Mouse (Mus musculus): ENCODE results near the gene Syce2. TPM values are rescaled to one million over a fixed set of nuclear protein-coding genes. Genes with fewer than 3 reads are reported as not detected.

Syce2 gene
- total RNA-seq, 1 experiment from 2014 or later, result 2.9 TPM

DNA sequence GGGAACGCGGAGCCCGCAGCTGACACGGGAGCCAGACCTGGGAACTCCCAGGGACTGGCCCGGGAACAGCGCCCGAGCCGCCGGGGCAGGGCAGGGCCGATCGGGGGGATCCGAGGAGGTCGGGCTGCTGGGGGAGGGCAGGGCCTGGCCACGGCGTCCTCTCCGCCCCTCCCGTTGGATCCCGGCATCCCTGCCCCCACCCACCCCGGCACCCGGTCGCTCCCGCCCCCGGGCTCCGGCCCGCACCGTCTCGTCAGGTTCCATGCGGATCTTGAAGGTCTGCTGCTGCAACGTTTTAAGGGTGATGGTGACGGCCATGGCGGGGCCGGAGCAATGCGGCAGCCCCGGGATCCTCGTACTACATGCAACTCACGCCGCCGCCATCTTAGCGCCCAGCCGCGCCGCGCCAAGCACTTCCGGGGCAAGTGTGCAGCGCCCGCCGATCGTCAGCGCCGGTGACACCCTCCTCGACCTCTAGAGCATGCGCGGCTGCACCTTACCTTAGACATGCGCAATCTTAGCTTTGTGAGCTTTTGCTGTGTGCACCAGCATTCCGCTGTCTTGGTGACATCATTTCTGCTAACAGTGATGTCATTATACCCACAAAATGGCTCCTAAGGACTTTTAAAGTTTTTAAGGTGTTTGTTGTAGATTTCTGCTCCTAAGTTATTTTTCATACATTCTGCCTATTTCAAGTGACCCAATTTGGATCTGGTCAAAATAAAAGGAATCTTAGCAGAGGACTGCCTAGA lies 31.5 kb upstream of the Syce2 start, which contains the start of gene Rad23a:
Gene Rad23a (minus strand): TSS at position 418 of the 752 bp plus-strand sequence.
- ATAC-seq (replicated peaks; ENCODE audit: insufficient number of reproducible peaks, low FRiP score, low TSS enrichment, poor library complexity, severe bottlenecking), result peak; percentile 92

DNA sequence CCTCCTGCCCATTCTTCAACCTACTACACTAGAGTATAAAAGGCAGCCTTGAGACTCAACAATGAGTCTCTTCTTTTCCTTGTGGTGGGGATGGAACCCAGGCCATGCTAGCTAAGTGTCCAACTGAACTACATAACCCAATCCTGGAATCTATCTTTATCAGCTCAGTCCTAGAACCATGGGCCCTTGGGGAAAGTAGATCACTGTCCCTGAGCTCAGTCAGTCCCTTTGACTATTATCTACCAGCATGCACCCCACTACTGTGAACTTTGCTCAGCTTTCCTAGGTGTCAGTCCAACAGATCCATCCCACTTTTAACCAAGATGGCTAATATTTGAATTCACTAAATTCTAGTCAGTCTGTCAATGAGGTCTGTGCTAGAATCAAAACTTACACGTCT lies 30.4 kb upstream of the Syce2 start:
- ATAC-seq (replicated peaks; ENCODE audit: insufficient number of reproducible peaks, low FRiP score, low TSS enrichment, poor library complexity, severe bottlenecking), result no peak

DNA sequence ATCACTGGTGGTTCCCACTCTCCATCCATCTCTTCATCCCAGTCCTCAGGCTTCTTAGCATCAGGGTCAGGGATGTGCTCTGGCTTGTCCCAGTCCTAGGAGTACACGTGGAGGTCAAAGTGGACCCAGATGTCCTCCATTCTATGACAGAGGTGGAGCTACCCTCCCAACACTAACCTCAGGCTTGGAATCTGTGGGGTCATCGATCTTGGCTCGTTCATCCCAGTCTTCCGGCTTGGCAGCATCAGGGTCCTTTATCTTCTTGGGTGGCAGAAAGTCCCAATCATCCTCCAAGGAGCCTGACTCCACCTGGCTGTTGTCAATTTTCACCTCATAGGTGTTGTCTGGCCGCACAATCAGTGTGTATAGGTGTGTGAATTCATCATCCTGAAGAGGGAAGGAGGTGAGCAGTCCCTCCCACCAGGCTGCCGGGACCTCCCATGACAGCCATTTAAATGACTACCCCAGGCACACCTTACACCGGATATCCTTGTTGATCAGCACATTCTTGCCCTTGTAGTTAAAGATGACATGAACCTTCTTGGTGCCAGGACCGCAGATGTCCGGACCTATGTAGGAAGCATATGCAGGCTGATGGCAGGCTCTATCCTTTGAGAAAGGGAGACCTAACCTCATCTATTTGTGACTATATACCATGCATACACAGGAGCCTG lies 27.4 kb upstream of the Syce2 start:
- no peak for ATAC-seq (replicated peaks; ENCODE audit: insufficient number of reproducible peaks, low FRiP score, low TSS enrichment, poor library complexity, severe bottlenecking)

DNA sequence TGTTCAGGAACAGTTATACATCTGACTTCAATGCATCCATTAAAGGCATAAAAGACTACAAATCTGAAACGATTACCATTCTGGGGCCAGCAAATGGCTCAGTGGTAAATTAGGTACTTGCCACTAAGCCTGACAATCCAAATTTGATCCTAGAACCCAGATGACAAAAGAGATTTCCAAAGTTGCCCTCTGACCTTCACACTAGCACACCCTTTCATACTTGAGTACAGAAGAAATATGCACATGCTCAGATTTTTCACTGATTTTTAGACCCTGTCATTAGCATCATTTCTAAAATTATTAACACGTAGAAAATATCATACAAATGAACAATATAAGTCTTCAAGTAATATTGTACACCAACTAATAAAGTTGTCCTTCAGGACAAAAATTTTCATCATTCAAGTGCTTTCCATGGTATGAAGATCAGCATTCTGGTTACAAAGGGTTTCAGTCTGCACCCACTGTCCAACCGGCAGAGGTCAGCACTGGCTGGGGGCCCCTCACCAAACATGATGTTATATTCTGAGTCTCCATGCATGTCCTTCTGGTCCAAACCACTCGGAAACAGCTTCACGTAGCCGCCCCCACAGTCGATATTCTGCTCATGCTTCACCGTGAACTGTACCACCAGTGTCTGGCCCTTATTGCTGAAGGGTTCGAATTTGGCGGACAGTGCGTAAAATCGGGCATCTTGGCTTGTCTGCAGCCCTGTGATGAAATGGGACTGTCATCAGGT lies 26.4 kb upstream of the Syce2 start:
- no peak for ATAC-seq (replicated peaks; ENCODE audit: insufficient number of reproducible peaks, low FRiP score, low TSS enrichment, poor library complexity, severe bottlenecking)

DNA sequence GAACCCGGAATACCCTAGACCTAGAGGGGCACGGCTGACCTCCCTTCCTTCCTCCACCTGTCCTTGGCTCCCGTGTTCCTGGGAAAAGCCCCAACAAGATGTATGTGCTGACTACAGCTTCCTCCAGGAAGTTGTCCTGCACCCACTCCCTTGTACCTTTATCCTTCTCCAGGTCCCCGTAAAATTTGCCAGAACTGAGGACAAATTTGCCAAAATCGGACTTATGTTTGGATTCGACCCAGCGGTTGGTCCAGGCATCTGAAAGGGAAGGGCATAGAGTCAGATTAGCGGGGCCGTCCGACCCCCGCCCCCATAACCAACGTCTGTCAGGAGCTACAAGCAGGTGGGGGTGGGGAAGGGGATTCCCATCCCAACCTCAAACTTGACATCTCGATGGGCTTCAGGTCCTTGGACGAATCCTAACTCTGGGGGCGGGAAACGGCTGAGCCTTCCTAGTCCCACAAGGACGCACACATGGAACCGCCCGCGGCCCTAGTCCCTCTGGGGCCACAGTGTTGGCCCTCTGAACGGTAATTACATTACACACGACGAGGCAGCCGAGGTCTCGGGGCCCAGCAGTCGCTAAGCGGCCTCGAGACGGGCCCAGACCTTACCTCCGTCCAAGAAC lies 25.7 kb upstream of the Syce2 start:
- no peak for ATAC-seq (replicated peaks; ENCODE audit: insufficient number of reproducible peaks, low FRiP score, low TSS enrichment, poor library complexity, severe bottlenecking)

DNA sequence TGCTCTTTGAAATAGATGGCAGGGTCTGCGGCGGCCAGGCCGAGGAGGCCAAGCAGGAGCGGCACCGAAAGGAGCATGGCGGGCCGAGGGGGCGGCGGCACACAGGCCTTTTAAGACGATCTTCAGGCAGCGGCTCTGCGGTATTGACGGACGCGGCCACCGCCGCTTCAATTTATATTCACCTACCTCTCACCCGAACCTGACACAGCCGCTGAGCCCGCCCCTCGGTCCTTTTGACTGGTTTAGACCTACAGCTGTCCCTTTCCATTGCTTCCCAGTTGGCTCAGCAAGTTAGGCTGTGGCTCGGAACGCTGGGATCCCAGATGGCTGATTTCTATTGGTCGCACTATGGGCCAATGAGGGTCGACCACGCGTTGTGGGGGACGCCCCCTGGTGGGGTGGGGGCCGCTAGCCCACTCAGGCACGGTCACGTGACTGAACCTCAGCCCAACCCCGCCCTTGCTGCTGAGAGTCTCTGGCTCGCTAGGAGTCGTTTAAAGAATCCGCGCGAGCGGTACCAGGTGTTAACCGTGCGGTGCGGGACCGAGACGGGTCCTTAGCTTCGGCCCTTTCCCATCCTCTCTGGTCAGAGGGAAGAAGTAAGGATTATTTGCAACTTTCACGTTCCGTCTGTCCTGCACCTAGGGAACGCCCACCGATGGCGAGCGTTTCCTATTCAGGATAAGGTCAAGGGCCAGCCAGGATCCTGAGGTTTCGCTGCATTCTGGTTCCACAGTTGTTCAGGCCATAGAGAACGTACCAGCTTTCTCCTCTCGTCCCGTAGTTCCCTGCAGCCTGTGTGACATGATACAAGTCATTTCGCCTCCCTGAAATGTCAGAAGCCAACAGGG lies 25.0 kb upstream of the Syce2 start, which contains the start of gene Calr:
Gene Calr (minus strand): TSS at position 213 of the 851 bp plus-strand sequence.
- ATAC-seq (replicated peaks; ENCODE audit: insufficient number of reproducible peaks, low FRiP score, low TSS enrichment, poor library complexity, severe bottlenecking), result peak; percentile 97

DNA sequence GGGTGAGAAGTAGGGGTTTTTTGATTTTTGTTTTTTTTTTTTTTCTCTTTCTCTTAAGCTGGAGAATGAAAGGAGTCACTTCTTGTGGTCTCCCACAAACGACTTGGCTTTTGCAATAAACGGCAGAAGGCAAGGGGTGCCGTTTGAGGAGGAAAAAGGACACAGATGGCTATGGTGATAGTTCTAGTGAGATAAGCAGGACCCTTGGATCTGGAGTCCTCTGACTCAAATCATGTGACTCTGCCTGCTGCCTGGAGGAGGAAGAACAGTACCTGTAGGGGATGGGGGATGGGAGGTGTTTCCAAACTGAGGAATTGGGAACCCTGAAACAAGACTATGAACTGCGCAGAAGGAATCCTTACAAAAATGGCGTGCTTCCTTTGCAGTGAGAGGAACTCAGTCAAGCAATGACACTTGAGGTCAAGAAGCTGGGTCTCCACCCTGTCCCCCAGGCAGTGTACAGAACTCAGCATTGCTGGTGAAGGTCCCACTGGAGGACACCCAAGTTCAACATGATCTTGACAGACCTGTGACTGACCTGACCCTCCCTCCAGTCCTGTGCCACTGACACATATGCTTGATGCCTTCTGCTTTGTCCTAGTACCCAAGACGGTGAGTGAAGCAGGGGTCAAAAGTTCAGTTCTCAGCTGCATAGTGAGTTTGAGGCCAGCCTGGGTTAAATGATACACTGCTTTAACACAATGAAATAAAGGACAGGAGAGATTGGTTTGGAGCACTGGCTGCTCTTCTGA lies 24.1 kb upstream of the Syce2 start:
- ATAC-seq (replicated peaks; ENCODE audit: insufficient number of reproducible peaks, low FRiP score, low TSS enrichment, poor library complexity, severe bottlenecking), result no peak

DNA sequence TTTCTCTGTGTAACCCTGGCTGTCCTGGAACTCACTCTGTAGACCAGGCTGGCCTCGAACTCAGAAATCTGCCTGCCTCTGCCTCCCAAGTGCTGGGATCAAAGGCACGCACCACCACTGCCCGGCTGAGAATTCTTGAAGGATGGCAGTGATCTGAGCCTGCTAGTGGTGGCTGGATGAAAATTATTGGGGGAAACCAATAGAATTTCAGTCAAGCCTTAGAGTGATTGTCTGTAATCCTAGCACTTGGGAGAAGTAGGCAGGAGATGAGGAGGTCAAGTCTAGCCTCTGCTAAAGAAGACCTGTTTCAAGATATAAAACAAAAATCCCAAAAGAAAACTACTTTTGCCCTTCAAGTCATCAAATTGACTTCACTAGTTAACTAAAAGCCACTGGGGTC lies 15.5 kb upstream of the Syce2 start:
- ATAC-seq (replicated peaks; ENCODE audit: insufficient number of reproducible peaks, low FRiP score, low TSS enrichment, poor library complexity, severe bottlenecking), result no peak

DNA sequence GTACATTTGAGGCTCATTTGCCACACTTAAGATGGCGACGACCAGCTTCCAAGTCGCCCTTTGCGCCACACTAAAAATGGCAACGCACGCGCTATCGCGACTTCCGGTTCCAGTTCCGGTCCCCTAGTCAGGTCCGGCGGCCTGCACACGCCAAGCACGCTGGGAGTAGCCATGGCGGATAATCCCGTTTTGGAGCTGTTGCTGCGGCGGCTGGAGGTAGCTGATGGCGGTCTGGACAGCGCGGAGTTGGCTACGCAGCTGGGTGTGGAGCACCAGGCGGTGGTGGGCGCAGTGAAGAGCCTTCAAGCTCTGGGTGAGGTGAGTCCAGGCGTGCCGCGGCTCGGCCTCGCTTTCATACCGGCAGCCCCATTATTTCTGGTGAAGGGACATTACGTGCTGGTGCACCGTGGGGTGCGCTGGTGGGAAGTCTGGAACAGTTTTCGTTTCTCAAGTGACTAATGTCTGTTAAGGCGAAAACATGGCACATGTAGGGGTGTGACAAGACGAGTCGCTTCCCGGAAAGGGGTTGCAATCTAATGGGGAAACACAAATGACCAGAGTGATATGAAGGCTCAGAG lies 15.0 kb upstream of the Syce2 start, which contains the start of gene Farsa:
Gene Farsa (plus strand): TSS at position 126 of the 578 bp plus-strand sequence.
- peak; percentile 98 for ATAC-seq (replicated peaks; ENCODE audit: insufficient number of reproducible peaks, low FRiP score, low TSS enrichment, poor library complexity, severe bottlenecking)

DNA sequence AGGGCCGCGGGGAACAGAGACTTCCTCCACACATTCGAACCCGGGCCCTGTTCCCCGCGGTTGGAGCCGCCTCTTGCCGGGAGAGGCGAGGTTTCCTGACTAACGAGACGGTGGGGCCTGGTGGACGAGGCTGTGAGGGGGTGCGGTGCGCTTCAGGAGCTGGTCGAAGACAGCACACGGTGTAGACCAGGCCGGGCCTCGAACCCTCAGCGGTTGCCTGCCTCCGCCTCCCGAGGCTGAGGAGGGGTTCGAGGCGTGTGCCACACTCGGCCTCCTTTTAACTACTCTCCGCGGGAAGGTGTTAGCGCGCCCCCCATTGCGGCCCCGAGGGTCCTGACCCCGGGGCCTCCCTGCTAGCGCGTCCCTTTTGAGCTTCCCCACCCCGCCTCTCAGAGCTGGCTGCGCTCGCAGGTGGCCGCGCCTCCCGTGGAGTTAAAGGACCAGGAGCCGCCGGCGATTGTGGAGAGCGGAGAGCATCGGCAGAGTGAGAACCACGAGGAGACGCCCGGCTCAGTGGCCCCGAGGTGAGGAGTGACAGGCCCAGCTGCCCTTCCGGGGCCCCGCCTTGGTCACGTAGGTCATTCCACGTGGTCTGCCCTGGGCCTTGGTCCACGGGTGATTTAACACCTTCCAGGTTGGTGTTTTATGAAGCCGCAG lies 526 bp downstream of the Syce2 start:
- ATAC-seq (replicated peaks; ENCODE audit: insufficient number of reproducible peaks, low FRiP score, low TSS enrichment, poor library complexity, severe bottlenecking), result peak; percentile 30; the same call in 1 of the 2 replicates

DNA sequence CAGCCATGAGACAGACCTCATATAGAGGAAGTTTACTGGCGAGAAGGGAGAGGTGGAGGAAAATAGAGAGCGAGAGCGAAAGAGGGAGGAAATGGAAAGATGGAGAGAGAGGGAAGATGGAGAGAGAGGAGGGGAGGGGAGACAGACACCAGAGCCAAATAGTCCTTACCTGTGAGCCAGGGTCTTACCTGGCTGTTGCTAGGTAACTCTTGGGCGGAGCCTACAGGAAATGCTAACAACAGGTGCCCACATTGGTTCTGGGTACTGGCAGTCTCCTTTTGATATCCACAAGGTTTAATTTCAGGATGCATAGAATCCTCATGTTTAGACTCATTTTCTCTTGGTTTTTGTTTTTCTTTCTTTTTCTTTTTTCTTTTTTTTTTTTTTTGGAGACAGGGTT lies 1.1 kb downstream of the Syce2 start:
- no peak for ATAC-seq (replicated peaks; ENCODE audit: insufficient number of reproducible peaks, low FRiP score, low TSS enrichment, poor library complexity, severe bottlenecking)

DNA sequence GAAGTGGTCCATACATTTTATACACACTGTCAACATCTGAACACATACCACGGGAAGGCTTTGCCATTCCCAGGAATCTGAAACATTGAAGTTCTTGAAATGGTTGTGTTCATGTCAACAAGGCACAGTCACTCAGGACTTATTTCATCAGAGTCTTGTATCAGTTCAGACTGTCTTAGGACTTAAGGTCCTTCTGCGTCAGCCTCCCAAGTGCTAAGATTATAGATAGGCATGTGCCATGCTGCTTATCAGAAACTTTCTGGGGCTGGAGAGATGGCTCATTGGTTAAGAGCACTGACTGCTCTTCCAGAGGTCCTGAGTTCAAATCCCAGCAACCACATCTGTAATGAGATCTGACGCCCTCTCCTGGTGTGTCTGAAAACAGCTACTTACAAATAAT lies 2.4 kb downstream of the Syce2 start:
- no peak for ATAC-seq (replicated peaks; ENCODE audit: insufficient number of reproducible peaks, low FRiP score, low TSS enrichment, poor library complexity, severe bottlenecking)

DNA sequence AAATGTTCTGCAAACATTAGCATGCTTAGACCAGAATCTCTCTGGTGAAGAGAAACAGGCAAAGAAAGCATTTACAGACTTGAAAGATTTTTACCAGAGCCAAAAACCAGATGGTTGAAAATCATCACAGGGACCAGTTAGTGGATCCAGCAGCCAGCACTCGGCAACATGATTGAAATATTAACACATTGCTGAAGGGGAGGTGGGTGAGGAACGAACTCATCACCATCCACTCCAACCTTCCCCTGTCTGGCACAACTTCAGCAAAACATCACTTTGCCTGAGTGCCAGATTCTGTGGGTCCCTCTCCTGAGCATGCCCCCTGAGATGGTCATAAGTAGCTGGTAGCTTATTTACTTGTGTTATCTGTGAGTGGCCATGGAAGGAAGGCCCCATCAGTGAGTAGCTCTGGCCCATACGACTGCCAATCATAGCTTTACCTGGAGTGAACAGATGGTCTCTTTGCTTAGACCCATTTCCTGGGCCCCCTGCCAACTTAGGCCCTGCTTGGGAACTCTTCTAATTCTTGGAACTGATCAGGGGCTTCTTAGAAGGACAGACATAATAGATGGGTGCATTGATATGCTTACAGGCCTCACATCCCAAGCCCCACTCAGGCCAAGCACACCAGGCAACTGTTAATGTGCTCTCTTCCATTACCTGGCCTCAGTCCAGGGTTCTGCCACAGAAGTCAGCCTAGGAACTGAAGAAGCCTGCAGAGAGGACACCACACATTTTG lies 5.6 kb downstream of the Syce2 start:
- no peak for ATAC-seq (replicated peaks; ENCODE audit: insufficient number of reproducible peaks, low FRiP score, low TSS enrichment, poor library complexity, severe bottlenecking)

DNA sequence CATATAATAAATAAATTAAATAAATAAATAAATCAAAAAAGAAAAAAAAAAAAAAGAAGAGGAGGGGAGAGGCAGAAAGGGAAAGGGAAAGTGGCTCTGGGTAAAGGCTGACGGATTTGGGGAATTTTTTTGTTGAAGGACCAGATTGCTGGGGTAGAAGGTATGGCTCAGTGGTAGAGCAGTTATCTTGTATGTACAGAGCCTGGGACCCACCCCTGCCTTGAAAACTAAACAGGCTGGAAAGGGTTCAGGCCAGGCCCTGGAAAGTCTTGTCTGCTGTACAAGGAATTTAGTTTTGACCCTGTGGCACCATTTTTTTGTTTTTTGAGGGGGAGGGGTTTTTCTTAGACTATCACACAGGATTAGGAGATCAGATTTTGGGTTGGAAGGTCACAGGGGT lies 7.0 kb downstream of the Syce2 start:
- no peak for ATAC-seq (replicated peaks; ENCODE audit: insufficient number of reproducible peaks, low FRiP score, low TSS enrichment, poor library complexity, severe bottlenecking)

DNA sequence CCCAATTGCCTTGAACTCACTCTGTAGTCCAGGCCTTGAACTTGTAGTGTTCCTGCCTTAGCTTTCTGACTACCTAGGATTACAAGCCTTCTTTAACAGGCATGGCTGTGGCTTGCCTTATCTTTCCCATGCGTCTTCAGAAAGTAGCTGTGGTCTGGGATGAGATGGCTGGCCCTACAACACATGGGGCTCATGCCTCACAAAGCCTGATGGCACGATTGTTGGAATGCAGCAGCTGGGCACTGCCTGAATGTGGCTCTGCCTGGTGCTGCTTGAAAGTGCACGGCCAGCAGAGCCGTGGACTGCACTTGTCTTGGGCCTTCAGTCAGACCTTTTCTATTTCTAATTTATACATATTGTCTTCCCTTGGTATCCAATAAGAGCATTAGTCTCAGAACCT lies 12.8 kb downstream of the Syce2 start:
- ATAC-seq (replicated peaks; ENCODE audit: insufficient number of reproducible peaks, low FRiP score, low TSS enrichment, poor library complexity, severe bottlenecking), result no peak

DNA sequence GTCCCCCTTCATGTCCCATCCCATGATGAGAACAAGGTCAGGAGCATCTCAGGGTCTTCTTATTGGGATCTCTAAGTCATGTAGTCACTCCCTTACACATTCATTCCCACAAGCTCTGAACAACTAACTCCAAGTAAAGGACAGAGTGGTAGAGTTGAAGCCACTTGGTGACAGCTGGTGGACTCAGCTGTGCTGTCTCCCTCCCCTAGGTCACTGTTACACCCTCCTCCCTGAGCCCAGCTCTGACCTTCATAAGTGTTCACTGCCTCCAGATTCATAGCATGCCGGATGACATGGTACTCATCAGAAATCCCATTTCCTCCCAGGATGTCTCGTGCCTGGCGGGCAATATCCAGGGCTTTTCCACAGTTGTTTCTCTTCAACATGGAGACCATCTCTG lies 16.4 kb downstream of the Syce2 start:
- no peak for ATAC-seq (replicated peaks; ENCODE audit: insufficient number of reproducible peaks, low FRiP score, low TSS enrichment, poor library complexity, severe bottlenecking)
